Mouse (Mus musculus): Measurements from ENCODE around the gene Ccl2. TPM values are rescaled to one million over a fixed set of nuclear protein-coding genes. Genes with fewer than 3 reads are reported as not detected.

The Ccl2 gene
- total and polyA plus RNA-seq, 3 experiments = 0.21 to 0.49 TPM; not detected in 1

DNA sequence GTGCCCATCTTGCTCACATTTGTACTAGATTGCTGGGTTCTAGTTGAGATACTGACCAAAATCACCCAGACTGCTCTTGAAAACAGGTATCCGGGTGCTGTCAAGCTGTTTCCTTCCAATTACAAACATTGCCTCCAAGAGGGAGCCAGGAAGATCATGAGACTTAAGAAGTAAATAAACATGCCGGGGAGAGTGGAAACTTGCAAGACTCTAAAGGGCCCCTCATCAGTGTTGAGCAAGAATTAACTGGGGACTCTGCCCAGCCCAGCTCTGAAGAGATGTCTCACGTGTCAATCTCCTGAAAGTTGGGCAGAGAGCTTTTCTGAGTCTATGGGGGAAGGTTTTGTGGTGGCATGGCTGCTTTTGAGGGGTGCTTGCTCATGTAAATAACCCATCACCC, 41.7 kb downstream of the Ccl2 start:
- Histone ChIP-seq H3K27me3 (replicated peaks) (peaks cover 43% of the 10 kb centered on the region), H3K79me2 (replicated peaks; ENCODE audit: control insufficient read depth, extremely low read depth, insufficient read depth, poor library complexity, severe bottlenecking) (no peaks in the 10 kb centered on the region), H3K36me3 (replicated peaks in 1 of 2; ENCODE audit: control insufficient read depth in 1 of 2, insufficient read depth in 1 of 2, low read length in 1 of 2) (no peaks in the 10 kb centered on the region), H3K9me3 (replicated peaks; ENCODE audit: low read length) (peaks cover 3% of the 10 kb centered on the region), H3K4me3 (replicated peaks in 1 of 3; ENCODE audit: low read depth in 2 of 3, low read length in 2 of 3, poor library complexity in 1 of 3) (no peak overlapping the region), H3K27ac (ENCODE audit: insufficient read depth, low read depth) (no peak overlapping the region), H3K4me1 (ENCODE audit: control insufficient read depth in 1 of 2, insufficient read depth in 2 of 2) (peaks cover 0 to 1% of the 10 kb centered on the region in 2 experiments; a peak in 2 of 4 replicates), H3K4me2 (ENCODE audit: insufficient read depth, low read depth, poor library complexity, severe bottlenecking) (no peak overlapping the region), H3K9ac (ENCODE audit: insufficient read depth, low read depth) (no peak overlapping the region)
- dilution Hi-C loops (cut with MboI; ENCODE audit: extremely low pct_ligation_motif_present, extremely low pct_unique_long_range_greater_than_20kb, low sequenced_read_pairs) (no loop called here), in situ Hi-C loops (cut with MboI; ENCODE audit: low pct_ligation_motif_present, low pct_unique_long_range_greater_than_20kb, low sequenced_read_pairs) (loop anchor here (10.0 kb wide), 1 partner anchor 98 kb away; no protein-coding TSS in a partner anchor)
- TF ChIP-seq EP300 (IDR thresholded peaks at IDR 0.05; ENCODE audit: low read length) = no peak
- no peak for TF ChIP-seq MXI1 (IDR thresholded peaks at IDR 0.05; ENCODE audit: low read depth, low read length)
- TF ChIP-seq ETS1 (conservative IDR thresholded peaks at IDR 0.05; ENCODE audit: low read depth, low read length) = no peak
- TF ChIP-seq CHD2 (IDR thresholded peaks at IDR 0.05; ENCODE audit: low read length) = no peak
- no peak for TF ChIP-seq USF2 (conservative IDR thresholded peaks at IDR 0.05; ENCODE audit: low read depth, low read length)
- TF ChIP-seq E2F4 (IDR thresholded peaks at IDR 0.05; ENCODE audit: insufficient replicate concordance, low read depth, low read length) = no peak
- no peak for TF ChIP-seq CTCF (conservative IDR thresholded peaks at IDR 0.05 in 1 of 2, IDR thresholded peaks at IDR 0.05 in 1 of 2; ENCODE audit: low read depth in 2 of 2, low read length in 2 of 2)
- TF ChIP-seq ZMIZ1 (IDR thresholded peaks at IDR 0.05; ENCODE audit: low read depth, low read length) = no peak
- TF ChIP-seq ZC3H11A (IDR thresholded peaks at IDR 0.05; ENCODE audit: low read depth, low read length) = no peak
- TF ChIP-seq ZNF384 (IDR thresholded peaks at IDR 0.05; ENCODE audit: low read depth, low read length) = no peak
- no peak for TF ChIP-seq BHLHE40 (IDR thresholded peaks at IDR 0.05; ENCODE audit: low read depth, low read length)
- TF ChIP-seq PAX5 (IDR thresholded peaks at IDR 0.05; ENCODE audit: low read length) = no peak
- TF ChIP-seq MEF2A (IDR thresholded peaks at IDR 0.05; ENCODE audit: borderline replicate concordance, low read depth, low read length) = no peak
- DNase-seq (ENCODE audit: extremely low read depth) = no peak

DNA sequence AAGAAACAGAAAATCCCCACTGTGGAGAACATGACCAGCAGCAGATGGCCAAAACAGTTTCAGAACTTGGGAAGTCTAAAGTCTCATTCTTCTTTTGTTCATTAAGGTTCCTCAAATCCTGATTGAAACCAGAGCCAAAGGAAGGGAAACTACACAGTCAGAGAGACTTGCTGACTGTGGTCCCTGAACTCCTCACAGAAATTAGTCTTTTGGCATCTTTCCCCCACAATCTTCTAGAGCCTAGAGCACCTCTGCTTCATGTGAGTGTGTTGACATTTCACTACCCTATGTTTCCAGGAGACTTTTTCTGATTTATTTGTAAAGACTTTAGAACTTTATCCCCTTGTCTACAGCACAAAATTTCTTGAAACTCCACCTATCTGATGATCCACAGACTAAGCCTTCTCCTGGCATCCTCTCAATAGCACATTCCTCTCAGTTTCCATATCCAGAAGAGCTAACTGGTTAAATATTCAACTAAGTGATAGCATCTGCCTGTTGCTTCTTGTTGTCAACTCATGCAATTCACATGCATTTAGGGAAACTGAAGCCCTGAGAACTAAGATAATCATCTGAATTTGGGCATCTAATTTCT, 42.9 kb downstream of the Ccl2 start:
- TF ChIP-seq IRF4 (IDR thresholded peaks at IDR 0.05; ENCODE audit: low read depth, low read length) (no peak), TCF12 (IDR thresholded peaks at IDR 0.05; ENCODE audit: low read depth, low read length) (no peak), GABPA (IDR thresholded peaks at IDR 0.05; ENCODE audit: insufficient replicate concordance, low read depth, low read length) (no peak), ZKSCAN1 (IDR thresholded peaks at IDR 0.05; ENCODE audit: borderline replicate concordance, low read depth, low read length) (no peak), MEF2A (IDR thresholded peaks at IDR 0.05; ENCODE audit: borderline replicate concordance, low read depth, low read length) (no peak), ZMIZ1 (IDR thresholded peaks at IDR 0.05; ENCODE audit: low read depth, low read length) (no peak), POLR2A (IDR thresholded peaks at IDR 0.05; ENCODE audit: low read depth, low read length) (no peak), EP300 (IDR thresholded peaks at IDR 0.05; ENCODE audit: low read length) (no peak), ZNF384 (IDR thresholded peaks at IDR 0.05; ENCODE audit: low read depth, low read length) (no peak), BHLHE40 (IDR thresholded peaks at IDR 0.05; ENCODE audit: low read depth, low read length) (no peak), MXI1 (IDR thresholded peaks at IDR 0.05; ENCODE audit: low read depth, low read length) (no peak), MAX (IDR thresholded peaks at IDR 0.05; ENCODE audit: low read length) (no peak), CHD1 (IDR thresholded peaks at IDR 0.05; ENCODE audit: low read depth, low read length) (no peak), E2F4 (IDR thresholded peaks at IDR 0.05; ENCODE audit: insufficient replicate concordance, low read depth, low read length) (no peak), UBTF (IDR thresholded peaks at IDR 0.05; ENCODE audit: low read depth, low read length) (no peak), SMC3 (IDR thresholded peaks at IDR 0.05; ENCODE audit: low read depth, low read length) (no peak), PAX5 (IDR thresholded peaks at IDR 0.05; ENCODE audit: low read length) (no peak), JUN (IDR thresholded peaks at IDR 0.05; ENCODE audit: insufficient read depth, low read depth, low read length) (no peak), NELFE (IDR thresholded peaks at IDR 0.05; ENCODE audit: low read depth, low read length) (no peak)
- in situ Hi-C loops (cut with MboI; ENCODE audit: low pct_ligation_motif_present, low pct_unique_long_range_greater_than_20kb, low sequenced_read_pairs) (loop anchor here (10.0 kb wide), 1 partner anchor 97 kb away; no protein-coding TSS in a partner anchor), dilution Hi-C loops (cut with MboI; ENCODE audit: extremely low pct_ligation_motif_present, extremely low pct_unique_long_range_greater_than_20kb, low sequenced_read_pairs) (no loop called here)

More for the DNA sequence above, 42.9 kb downstream of the Ccl2 start:
- Histone ChIP-seq H3K4me2 (ENCODE audit: insufficient read depth, low read depth, poor library complexity, severe bottlenecking) (no peak overlapping the region), H3K4me3 (replicated peaks in 1 of 3; ENCODE audit: low read depth in 2 of 3, low read length in 2 of 3, poor library complexity in 1 of 3) (no peak overlapping the region), H3K36me3 (replicated peaks in 1 of 2; ENCODE audit: control insufficient read depth in 1 of 2, insufficient read depth in 1 of 2, low read length in 1 of 2) (no peaks in the 10 kb centered on the region), H3K27me3 (replicated peaks) (peaks cover 50% of the 10 kb centered on the region), H3K79me2 (replicated peaks; ENCODE audit: control insufficient read depth, extremely low read depth, insufficient read depth, poor library complexity, severe bottlenecking) (no peaks in the 10 kb centered on the region), H3K9me3 (replicated peaks; ENCODE audit: low read length) (peaks cover 3% of the 10 kb centered on the region), H3K9ac (ENCODE audit: insufficient read depth, low read depth) (no peak overlapping the region), H3K4me1 (ENCODE audit: control insufficient read depth in 1 of 2, insufficient read depth in 2 of 2) (no peaks in the 10 kb centered on the region), H3K27ac (ENCODE audit: insufficient read depth, low read depth) (no peak overlapping the region)
- no peak for DNase-seq (ENCODE audit: extremely low read depth)

Measured in CH12.LX (cell line).